Mouse (Mus musculus): ENCODE measurements around the gene Txndc15. TPM values are rescaled to one million over a fixed set of nuclear protein-coding genes. Genes with fewer than 3 reads are reported as not detected.
A peak's percentile ranks its signal among the peaks of the same experiment; 100 is the strongest.

Txndc15 gene
- polyA plus RNA-seq, 1 experiment = 43.3 TPM

DNA sequence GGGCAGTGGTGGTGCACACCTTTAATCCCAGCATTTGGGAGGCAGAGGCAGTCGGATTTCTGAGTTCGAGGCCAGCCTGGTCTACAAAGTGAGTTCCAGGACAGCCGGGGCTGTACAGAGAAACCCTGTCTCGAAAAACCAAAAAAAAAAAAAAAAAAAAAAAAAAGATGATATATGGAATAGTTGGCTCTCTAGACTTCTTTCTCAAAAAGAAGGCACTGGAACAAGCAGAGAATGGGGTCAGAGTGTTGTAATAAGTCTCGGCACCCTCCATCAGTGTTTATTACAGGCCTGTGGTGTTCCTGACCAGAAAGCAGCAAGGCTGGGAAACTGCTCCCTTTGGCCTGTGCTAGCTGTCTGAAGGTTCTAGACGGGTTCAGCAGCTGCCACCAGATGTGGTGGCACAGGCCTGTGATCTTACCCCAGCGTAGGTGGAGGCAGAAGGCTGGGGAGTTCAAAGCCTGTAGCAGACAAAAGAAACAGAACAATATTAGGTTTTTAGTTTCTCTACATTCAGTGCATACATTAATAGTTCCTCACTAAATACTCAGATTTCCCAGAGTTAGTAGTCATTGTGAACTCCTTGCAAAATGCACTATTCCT, 1.6 kb downstream of the Txndc15 start:
- H3K4me1 ChIP-seq (ENCODE audit: control insufficient read depth, insufficient read depth, insufficient read length, low read length) = peaks cover 3% of the 10 kb centered on the region; the same call in 1 of the 2 replicates
- no peak overlapping the region for H3K4me3 ChIP-seq (ENCODE audit: insufficient read depth, low read depth, low read length)
- no peak overlapping the region for H3K27ac ChIP-seq (replicated peaks; ENCODE audit: low read depth, low read length)

GRCm38 (mm10) chr13:55721516-55721915, 7.1 kb downstream of the Txndc15 start:
- no peak overlapping the region for H3K27ac ChIP-seq (replicated peaks; ENCODE audit: low read depth, low read length)
- no peaks in the 10 kb centered on the region for H3K4me1 ChIP-seq (ENCODE audit: control insufficient read depth, insufficient read depth, insufficient read length, low read length)
- no peak overlapping the region for H3K4me3 ChIP-seq (ENCODE audit: insufficient read depth, low read depth, low read length)

DNA sequence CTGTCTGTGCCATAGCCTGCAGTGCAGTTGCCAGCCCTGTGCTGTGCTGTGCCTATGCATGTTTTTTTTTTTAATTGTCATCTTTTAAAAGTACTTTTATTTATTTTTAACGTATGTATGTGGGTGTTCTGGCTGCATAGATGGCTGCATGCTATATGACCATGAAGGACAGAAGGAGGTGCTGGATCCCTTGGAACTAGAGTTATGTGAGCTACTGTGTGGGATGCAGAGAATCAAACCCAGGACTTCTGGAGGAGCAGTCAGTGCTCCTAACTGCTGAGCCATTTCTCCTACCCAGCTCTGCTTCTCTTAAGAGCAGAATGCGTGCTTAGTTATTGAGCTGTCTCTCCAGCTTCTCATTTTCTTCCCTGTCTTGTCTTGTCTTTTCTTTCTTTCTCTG, 7.5 kb downstream of the Txndc15 start:
- Histone ChIP-seq H3K27ac (replicated peaks; ENCODE audit: low read depth, low read length) (no peak overlapping the region), H3K4me3 (ENCODE audit: insufficient read depth, low read depth, low read length) (no peak overlapping the region), H3K4me1 (ENCODE audit: control insufficient read depth, insufficient read depth, insufficient read length, low read length) (no peaks in the 10 kb centered on the region)

GRCm38 (mm10) chr13:55726598-55727119, 12.2 kb downstream of the Txndc15 start:
- H3K27ac ChIP-seq (replicated peaks; ENCODE audit: low read depth, low read length) = peak overlapping the region; percentile 73
- no peaks in the 10 kb centered on the region for H3K4me1 ChIP-seq (ENCODE audit: control insufficient read depth, insufficient read depth, insufficient read length, low read length)
- peak overlapping the region; percentile 88 for H3K4me3 ChIP-seq (ENCODE audit: insufficient read depth, low read depth, low read length)

GRCm38 (mm10) chr13:55727120-55727838, 12.8 kb downstream of the Txndc15 start, which contains the start of gene Pcbd2:
Gene Pcbd2, plus strand, starts transcription at chr13:55727368.
- Histone ChIP-seq H3K4me3 (ENCODE audit: insufficient read depth, low read depth, low read length) (peak within 1 kb of the TSS; percentile 88), H3K4me1 (ENCODE audit: control insufficient read depth, insufficient read depth, insufficient read length, low read length) (no peaks in the 10 kb centered on the region), H3K27ac (replicated peaks; ENCODE audit: low read depth, low read length) (peak within 1 kb of the TSS; percentile 83)

- peak overlapping the region; percentile 83 for H3K27ac ChIP-seq (replicated peaks; ENCODE audit: low read depth, low read length)
- H3K4me1 ChIP-seq (ENCODE audit: control insufficient read depth, insufficient read depth, insufficient read length, low read length) = no peaks in the 10 kb centered on the region
- peak overlapping the region; percentile 88 for H3K4me3 ChIP-seq (ENCODE audit: insufficient read depth, low read depth, low read length)
Observed at GRCm38 (mm10) chr13:55727839-55728238, 13.4 kb downstream of the Txndc15 start.

GRCm38 (mm10) chr13:55730716-55731115, 16.3 kb downstream of the Txndc15 start:
- Histone ChIP-seq H3K4me1 (ENCODE audit: control insufficient read depth, insufficient read depth, insufficient read length, low read length) (no peaks in the 10 kb centered on the region), H3K27ac (replicated peaks; ENCODE audit: low read depth, low read length) (no peak overlapping the region)

DNA sequence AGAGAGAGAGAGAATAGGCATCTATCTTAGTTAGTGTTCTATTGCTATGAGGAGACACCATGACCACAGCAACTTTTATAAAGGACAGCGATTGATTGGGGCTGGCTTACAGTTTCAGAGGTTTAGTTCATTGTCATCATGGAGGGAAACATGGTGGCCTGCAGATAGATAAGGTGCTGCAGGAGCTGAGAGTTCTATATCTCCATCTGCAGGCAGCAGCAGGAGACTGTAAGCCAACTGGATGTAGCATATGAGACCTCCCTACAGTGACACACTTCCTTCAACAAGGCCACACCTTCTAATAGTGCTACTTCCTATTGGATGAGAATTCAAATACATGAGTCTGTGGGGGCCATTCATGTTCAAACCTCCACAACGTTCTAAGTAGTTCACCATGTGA, 17.7 kb downstream of the Txndc15 start:
- Histone ChIP-seq H3K4me3 (ENCODE audit: insufficient read depth, low read depth, low read length) (no peak overlapping the region), H3K27ac (replicated peaks; ENCODE audit: low read depth, low read length) (no peak overlapping the region), H3K4me1 (ENCODE audit: control insufficient read depth, insufficient read depth, insufficient read length, low read length) (no peaks in the 10 kb centered on the region)

More at GRCm38 (mm10) chr13:55730716-55731115, 16.3 kb downstream of the Txndc15 start:
- no peak overlapping the region for H3K4me3 ChIP-seq (ENCODE audit: insufficient read depth, low read depth, low read length)

DNA sequence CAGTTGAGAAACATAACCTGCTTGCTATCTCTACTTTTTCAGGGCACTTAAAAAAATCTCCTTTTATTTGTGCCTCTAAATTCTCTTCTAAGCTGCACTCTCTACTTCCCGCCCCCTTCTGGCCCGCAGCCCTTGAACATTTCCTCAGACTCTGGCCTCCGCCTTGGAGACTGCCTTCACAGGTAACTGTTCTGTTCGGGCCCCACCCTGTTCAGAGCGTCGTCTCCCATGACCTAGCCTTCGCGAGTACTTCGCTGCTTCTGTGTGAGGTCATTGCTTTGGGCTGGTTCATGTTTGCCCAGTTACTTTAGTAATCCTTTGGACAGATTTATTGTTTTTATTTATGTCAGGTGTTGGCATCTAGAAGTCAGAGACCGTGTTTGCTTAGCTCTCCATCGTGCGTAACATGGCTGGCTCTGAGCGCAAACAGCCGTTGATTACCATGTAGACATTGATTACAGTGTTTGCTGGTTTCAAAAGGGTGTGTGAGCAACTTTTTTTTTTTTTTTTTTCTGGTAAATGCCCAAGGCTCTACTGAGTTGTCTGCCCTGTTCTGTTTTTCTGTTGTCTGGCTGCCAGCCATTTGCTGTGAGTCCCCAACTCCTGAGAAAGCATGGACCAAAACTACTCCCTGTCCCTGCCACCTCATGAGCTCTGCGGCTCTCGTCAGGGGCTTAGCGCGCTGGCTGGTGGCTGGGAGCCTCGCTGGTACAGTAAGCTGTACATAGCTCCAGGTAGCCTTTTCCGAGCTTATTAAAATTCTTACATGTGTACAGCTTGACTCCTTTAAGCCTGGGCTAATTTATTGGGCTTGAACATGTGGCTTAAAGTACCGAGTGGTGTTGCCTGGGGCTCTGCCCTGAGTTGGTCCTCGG, 19.4 kb downstream of the Txndc15 start:
- Histone ChIP-seq H3K4me3 (ENCODE audit: insufficient read depth, low read depth, low read length) (no peak overlapping the region), H3K4me1 (ENCODE audit: control insufficient read depth, insufficient read depth, insufficient read length, low read length) (no peaks in the 10 kb centered on the region), H3K27ac (replicated peaks; ENCODE audit: low read depth, low read length) (no peak overlapping the region)

- Histone ChIP-seq H3K27ac (replicated peaks; ENCODE audit: low read depth, low read length) (no peak overlapping the region), H3K4me1 (ENCODE audit: control insufficient read depth, insufficient read depth, insufficient read length, low read length) (no peaks in the 10 kb centered on the region), H3K4me3 (ENCODE audit: insufficient read depth, low read depth, low read length) (no peak overlapping the region)
Observed at GRCm38 (mm10) chr13:55737885-55738284, 23.4 kb downstream of the Txndc15 start.

GRCm38 (mm10) chr13:55742306-55742705, 27.9 kb downstream of the Txndc15 start:
- no peaks in the 10 kb centered on the region for H3K4me1 ChIP-seq (ENCODE audit: control insufficient read depth, insufficient read depth, insufficient read length, low read length)
- no peak overlapping the region for H3K27ac ChIP-seq (replicated peaks; ENCODE audit: low read depth, low read length)
- H3K4me3 ChIP-seq (ENCODE audit: insufficient read depth, low read depth, low read length) = no peak overlapping the region

DNA sequence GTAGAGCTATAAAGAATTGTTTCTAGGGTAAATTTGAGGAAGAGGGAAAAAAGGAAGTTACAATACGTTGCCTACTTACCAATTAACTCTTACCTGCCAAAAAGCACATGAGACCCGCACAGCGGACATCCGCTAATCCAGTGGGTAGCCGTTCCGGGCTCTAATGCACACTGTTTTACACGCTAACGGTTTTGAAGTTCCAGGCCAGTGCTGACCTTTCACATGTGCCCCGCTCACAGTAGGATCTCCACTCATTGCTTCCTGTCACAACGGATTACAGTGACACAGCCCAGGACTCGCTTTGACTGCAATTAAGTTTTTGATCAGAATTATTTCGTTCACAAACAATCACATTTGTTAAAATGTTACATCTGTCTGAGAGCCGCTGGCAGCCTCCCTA, 39.9 kb downstream of the Txndc15 start:
- H3K27ac ChIP-seq (replicated peaks; ENCODE audit: low read depth, low read length) = no peak overlapping the region
- no peak overlapping the region for H3K4me3 ChIP-seq (ENCODE audit: insufficient read depth, low read depth, low read length)
- H3K4me1 ChIP-seq (ENCODE audit: control insufficient read depth, insufficient read depth, insufficient read length, low read length) = no peaks in the 10 kb centered on the region

DNA sequence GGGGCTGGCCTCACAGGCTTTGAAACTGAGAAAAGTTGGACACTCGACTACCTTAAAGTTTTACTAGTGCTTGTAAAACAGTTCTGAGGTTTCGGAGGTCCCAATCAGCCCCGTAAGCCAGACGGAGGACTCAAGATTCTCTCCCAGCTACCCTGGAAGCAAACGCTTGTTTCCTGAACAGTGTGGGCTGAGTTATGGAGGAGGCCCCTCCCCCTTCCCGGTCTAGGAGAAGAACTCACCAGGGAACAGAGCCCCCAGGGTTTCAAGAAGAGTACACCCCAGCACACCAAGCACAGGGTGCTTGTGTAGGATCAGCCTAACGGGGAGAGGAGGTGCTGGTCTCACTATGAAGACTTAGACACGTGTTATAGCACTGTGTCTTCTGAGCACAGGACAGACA, 42.3 kb downstream of the Txndc15 start:
- no peaks in the 10 kb centered on the region for H3K4me1 ChIP-seq (ENCODE audit: control insufficient read depth, insufficient read depth, insufficient read length, low read length)
- no peak overlapping the region for H3K27ac ChIP-seq (replicated peaks; ENCODE audit: low read depth, low read length)
- no peak overlapping the region for H3K4me3 ChIP-seq (ENCODE audit: insufficient read depth, low read depth, low read length)

GRCm38 (mm10) chr13:55757645-55758044, 43.2 kb downstream of the Txndc15 start:
- Histone ChIP-seq H3K27ac (replicated peaks; ENCODE audit: low read depth, low read length) (no peak overlapping the region), H3K4me3 (ENCODE audit: insufficient read depth, low read depth, low read length) (no peak overlapping the region), H3K4me1 (ENCODE audit: control insufficient read depth, insufficient read depth, insufficient read length, low read length) (no peaks in the 10 kb centered on the region)

GRCm38 (mm10) chr13:55760576-55760975, 46.1 kb downstream of the Txndc15 start:
- H3K27ac ChIP-seq (replicated peaks; ENCODE audit: low read depth, low read length) = no peak overlapping the region
- H3K4me1 ChIP-seq (ENCODE audit: control insufficient read depth, insufficient read depth, insufficient read length, low read length) = no peaks in the 10 kb centered on the region
- H3K4me3 ChIP-seq (ENCODE audit: insufficient read depth, low read depth, low read length) = no peak overlapping the region

All from brown adipose tissue, adult 24 weeks (tissue).